Mouse (Mus musculus): ENCODE results near the gene Zfp978.
"Not testable (repeated sequence)": the region's sequence is repeated elsewhere in the genome, so short reads cannot be mapped to it uniquely, and the experiment has no call there.

DNA sequence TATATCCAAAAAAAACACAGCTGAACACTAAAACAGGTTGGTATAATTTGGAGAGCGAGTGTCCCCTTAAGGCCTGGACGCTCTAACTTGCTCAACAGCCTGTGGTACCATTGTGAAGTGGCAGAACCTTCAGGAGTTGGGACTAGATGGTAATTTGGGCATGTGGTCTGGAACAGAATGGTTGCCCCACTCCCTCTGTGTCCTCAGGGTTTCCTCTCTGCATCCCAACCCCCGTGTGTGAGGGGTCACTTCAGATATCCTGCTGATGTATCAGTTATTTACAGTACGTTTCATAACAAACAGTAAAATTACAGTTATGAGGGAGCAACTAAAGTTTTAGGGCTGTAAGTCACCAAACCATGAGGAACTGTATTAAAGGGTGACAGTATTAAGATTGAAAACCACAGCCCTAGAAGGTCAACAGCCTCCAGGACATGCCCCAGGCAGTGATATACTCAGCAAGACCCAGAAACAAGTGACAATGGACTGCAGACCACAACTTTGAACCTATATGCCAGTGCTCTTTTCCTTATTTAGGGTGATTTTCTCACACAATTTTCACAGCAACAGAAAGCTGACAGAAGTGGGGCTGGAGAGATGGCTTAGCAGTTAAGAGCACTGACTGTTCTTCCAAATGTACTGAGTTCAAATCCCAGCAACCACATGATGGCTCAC lies 14.6 kb upstream of the Zfp978 start:
- TF ChIP-seq CTCF (IDR thresholded peaks at IDR 0.05; ENCODE audit: extremely low read depth, insufficient read length, insufficient replicate concordance, low read depth, low read length); POLR2A (IDR thresholded peaks at IDR 0.05; ENCODE audit: low read depth, low read length): not testable (repeated sequence)

All from small intestine, adult 2 months (tissue).